Mouse (Mus musculus) right cerebral cortex, postnatal 4 days (tissue): ENCODE measurements around the gene Nol6.

Experiments
- DNase-seq: peaks from one replicate; pipeline ENCODE4 v3.0.0-alpha.2; 2022

Nol6 gene

DNA sequence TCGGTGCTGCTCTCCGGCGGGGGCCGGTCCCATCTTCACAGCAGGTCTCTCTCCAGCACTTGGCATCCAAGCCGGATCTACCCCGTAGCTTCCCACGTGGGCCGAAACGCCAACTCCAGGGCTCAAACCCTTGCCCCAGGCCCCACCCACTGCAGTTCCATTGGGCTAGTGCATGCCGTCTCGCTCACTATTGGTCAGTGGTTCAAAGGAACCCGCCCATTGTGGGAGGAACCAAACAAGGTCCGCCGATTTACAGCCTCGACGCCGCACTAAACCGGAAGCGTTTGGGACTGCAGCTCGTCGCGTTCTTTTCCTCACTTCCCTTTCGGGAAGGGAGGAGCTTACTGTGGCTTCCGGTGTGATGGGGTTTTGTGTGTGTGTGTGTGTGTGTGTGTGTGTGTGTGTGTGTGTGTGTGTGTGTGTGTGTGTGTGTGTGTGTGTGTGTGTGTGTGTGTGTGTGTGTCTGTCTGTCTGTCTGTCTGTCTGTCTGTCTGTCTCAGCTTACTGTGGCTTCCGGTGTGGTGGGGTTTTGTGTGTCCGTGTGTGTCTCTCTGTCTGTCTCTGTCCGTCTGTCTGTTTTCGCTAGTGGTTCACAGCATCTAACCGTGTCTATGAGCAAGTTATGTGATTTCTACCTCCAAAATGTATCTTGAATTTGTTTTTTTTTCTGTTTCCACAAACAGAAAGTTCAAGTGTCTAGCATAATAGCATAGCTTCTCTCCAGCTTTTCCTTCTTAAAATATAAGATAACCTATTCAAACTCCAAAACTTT, at the start of gene Nol6:
Nol6 (minus strand) TSS at position 276 of the 772 bp plus-strand sequence.
- DNase-seq, result peak; percentile 92

DNA sequence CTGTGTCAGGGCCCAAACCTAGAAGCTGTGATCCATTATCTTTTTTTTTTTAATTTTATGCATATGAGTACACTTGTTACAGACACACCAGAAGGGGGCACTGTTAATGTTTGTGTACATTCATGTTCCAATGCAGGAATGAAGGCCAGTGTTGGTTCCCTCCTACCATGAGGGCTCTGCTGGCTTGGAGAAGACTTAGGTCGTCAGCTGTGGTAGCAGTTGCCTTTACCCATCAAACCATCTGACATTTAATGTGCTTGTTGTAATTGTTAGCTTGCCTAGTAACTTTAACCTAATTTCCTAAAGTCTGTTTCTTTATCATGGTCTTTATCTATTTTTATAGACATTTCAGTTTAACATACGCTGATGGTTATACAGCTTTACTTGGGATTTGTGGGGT, 46.7 kb upstream of the Nol6 start:
- no peak for DNase-seq

GRCm38 (mm10) chr4:41165693-41166475, 41.6 kb upstream of the Nol6 start:
- DNase-seq, result peak; percentile 95

DNA sequence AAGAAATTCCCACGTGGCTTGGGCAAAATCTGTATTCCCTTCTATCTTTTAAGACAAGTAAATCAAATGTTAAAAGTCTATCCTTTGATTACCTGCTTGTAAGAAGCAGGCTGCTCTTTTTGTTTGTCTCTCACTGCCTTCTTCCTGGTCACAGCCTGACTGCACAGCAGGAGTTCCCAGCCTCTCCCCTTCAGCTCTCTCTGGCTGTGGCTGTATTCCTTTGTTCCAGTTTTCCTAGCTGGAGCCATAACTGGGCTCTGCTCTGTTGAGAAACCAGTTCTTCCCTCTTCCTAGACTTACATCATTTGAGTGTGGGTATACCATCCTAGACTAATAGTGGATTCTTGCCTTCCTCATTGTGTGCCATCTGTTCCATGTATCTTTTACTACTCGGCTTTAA, 40.7 kb upstream of the Nol6 start:
- DNase-seq, result no peak

- no peak for DNase-seq
Measured at GRCm38 (mm10) chr4:41161232-41161631, 37.0 kb upstream of the Nol6 start.

DNA sequence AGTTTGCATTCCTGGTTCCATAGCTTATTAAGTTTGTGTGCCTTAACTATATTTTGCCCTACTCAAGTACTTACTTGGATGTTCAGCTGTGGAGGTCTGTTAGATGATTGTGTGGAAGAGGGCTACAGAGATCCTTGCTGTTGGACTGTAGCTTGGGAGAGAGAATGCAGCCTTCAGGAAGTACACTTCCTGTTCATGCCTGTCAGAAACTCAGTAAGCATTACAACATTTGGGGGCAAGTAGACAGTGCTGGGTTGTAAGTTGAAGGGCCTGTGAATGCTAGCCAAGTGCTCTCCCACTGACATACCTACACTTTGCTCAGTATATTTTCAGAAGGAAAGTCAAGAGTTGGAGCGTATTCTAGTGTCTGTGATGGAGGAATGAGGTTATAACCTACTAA, 34.0 kb upstream of the Nol6 start:
- no peak for DNase-seq

- DNase-seq, result no peak
Measured at GRCm38 (mm10) chr4:41156961-41157360, 32.7 kb upstream of the Nol6 start.

DNA sequence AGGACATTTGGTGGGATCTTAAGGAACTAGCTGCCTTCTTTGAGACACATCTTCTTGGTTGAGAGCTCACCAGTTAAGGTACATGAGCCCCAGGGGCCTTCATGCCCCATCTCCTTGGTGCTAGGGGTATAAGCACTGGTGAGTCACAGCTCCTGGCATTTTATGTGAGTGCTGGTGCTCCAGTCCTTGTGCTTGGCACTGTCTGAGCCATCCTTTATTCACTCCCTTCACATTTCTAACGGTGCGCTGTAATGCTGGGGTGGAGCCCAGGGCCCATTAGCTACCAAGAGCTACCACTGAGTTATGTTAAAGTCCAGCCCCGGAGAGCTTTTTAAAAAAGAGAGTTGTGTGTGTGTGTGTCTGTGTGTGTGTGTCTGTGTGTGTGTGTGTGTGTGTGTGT, 28.9 kb upstream of the Nol6 start:
- DNase-seq, result no peak

GRCm38 (mm10) chr4:41151186-41151585, 26.9 kb upstream of the Nol6 start:
- DNase-seq, result no peak

DNA sequence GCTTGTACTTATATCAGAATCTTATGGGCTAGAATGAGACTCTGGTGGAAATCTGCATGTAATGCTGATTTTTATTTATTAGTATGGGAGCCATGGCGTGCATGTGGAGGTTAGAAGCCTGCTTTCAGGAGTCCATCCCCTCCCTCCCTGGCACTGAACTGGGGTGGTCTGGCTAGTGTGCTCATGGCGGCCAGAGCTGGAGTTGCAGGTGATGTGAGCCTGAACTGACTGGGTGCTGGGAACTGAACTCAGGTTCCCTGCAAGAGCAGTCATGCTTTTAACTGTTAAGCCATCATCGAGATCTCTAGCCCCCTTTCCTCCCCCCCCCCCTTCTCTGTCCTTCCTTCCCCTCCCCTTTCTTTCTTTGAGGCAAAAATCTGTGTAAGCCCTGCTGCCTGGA, 25.6 kb upstream of the Nol6 start:
- DNase-seq, result no peak

GRCm38 (mm10) chr4:41142601-41143000, 18.3 kb upstream of the Nol6 start:
- no peak for DNase-seq

DNA sequence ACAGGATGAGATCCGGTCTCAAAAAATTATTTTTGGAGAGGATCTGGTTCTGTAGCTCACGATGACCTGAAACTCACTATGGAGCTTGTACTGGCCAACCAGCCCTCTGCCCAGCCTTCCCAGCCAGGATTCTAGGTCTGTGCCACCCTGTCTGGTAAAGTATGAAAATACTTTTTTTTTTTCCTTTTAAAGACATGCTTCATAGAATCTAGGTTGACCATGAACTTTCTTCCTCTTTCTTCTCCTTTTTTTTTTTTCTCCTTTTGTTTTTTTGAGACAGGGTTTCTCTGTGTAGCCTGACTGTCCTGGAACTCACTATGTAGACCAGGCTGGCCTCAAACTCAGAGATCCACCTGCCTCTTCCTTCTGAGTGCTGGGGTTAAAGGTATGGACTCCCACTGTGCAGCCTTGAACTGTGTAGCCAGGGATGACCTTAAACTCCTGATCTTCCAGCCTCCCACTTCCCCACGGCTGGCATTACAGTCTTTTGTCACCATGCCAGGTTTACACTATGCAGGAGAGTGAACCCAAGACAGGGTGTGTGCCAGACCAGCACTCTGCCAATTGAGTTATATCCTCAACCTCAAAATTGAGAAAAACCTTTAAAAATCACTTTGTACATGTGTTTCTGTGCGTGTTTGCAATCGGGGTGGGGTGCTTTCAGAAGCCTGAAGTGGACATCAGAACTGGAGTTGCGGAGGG, 16.1 kb upstream of the Nol6 start:
- DNase-seq, result no peak

DNA sequence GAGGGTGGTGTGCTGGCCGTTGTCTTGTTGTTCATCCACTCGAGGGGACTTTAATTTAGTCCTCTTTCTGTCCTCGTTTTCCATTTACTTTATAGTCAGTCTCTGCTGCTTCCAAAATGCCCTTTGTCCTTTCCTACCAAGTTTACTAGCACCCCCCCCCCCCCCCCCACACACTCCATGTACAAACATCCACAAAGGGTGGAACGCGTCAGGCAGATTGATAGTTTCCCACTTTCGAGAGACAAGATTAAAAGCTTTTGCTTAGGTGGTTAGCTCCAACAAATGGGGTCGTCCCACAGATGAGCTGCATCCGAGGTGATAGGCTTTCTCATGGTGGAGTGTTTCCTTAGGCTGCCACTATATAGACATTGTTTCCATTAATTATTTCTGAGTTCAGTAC, 12.6 kb upstream of the Nol6 start:
- no peak for DNase-seq

- DNase-seq, result no peak
Measured at GRCm38 (mm10) chr4:41136454-41136805, 12.2 kb upstream of the Nol6 start.

GRCm38 (mm10) chr4:41135711-41136453, 11.6 kb upstream of the Nol6 start, which contains the start of gene Ube2r2:
Ube2r2 (plus strand) TSS chr4:41135743.
- peak; percentile 52 for DNase-seq

GRCm38 (mm10) chr4:41134935-41135710, 10.9 kb upstream of the Nol6 start:
- peak; percentile 92 for DNase-seq

DNA sequence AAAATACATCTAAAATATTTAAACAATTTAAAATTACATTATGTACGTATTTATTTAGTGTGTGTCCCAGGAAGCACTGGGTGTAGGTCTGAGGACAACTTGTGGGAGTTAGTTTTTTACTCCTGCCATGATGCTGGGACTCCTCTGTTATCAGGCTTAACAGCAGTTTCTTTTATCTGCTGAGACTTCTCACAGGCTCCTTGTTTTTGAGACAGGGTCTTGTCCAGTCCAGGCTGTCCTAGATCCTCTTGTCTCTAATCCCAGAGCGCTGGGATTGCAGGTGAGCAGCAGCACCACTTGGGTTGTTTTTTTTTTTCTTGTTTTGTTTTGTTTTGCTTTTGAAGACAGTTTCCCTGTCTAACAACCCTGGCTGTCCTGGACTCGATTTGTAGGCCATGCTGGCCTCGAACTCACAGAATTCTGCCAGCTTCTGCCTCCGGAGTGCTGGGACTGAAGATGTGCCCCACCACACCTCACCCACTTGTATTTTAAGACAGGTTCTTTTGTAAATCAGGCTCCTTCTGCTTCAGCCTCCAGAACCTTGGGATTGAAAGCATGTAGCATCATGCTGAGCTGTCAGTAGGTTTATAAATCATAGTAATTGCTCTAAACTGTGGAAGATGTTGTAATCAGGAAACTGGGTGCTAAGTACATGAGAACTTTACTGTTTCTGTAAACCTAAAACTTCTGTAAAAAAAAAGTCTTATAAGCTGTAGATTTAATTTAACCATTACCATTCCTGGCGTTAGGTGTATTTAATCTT, 9.5 kb upstream of the Nol6 start:
- no peak for DNase-seq

GRCm38 (mm10) chr4:41132471-41132870, 8.2 kb upstream of the Nol6 start:
- no peak for DNase-seq

DNA sequence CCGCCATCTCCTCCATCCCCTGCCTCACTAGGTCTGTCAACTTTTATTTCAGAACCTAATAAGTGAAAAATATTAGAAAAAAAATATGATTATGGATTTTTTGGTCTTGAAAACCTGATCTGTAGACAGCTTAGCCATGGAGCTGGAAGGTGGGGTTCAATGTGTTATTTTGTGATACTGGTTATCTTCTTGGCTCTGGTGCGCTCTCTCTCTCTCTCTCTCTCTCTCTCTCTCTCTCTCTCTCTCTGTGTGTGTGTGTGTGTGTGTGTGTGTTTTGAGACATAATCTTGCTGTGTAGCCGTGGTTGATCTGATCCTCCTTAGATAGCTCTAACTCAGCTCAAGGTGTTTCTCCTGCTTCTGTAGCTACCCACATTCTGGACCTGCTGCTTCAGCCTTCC, 5.6 kb upstream of the Nol6 start:
- DNase-seq, result no peak

DNA sequence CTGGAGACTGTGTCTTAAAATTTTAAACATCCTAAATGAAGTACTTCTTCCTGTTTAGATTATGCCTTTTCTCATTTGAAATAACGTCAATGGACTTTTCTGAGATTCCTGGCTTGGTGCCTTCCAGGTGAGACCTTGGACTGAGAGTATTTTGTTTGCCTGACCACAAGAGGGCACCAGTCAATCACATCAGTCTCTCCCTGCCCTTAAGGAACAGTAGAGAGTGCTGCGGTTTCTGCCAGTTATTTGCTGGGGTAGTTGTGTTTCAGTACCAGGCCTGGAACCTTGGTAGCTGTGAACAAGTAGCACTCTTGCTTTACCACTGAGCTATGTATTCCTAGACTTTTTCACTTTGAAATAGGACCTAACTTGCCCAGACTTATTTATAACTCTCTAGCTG, 5.2 kb upstream of the Nol6 start:
- DNase-seq, result no peak

DNA sequence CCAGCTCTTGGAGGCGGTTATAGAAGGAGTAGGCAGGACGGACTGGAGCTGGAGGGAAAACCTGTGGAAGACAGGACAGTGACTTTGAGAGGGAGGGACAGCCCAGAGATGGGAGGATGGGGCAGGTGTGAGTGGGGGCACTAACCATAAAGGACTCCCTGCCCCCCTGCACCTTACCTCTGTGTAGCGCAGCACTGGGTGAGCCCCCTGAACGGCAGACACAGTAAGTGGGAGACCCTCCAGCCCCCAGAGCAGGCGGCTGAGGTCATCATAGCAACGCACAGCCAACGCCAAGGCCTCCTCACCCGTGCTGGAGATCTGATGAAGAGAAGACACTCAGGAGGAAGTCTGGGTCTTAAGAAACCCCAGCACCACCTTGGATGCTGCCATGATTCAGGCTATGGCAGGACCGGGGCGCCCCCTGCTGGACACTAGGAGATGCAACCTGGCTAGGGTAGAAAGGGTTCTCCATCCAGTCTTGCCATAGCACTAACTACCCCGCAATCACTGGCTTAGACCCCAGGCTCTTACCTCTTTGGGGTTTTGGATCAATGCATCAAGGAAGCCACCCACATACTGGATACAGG, 5.5 kb downstream of the Nol6 start:
- DNase-seq, result peak; percentile 69
